Comparison of ENCODE assay signal across 9 mouse cellular contexts in the genomic region with DNA sequence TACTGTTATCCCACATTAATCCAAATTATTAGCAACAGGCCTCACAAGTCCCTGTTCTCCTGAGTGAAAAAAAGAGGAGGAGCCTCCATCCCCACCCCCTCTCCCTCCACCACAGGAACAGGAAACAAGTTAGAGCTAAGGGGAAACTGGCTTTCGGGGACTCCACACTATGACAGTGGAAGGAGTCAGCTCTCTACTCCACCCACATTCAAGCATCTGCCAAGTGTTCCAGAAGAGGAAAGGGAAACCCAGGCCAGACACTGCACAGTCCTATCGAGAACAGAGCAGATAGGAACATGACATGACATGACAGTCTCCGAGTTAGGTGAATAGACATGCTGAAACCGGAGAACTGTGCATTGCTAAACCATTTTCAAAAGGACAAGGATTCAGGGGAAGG.
DNase-seq lines count a peak whose midpoint lies in the region; ATAC-seq lines count a peak whose summit lies in the region.
"Had no signal": no experiment of that assay in that cellular context is flagged by ENCODE, and none has a peak within 500 bp of the region (broad histone marks: within the 10 kb centered on the region; RNA-seq: fewer than 3 reads in every experiment).

No protein-coding gene starts in this region.

- intact Hi-C loops in heart, postnatal 25 days (cut with DNase I): loop anchor here (2.0 kb wide), 1 partner anchor 14 kb away; no protein-coding TSS in a partner anchor

- no peak overlapping the region for H3K27ac ChIP-seq in embryonic facial prominence, embryonic 12.5 days
- H3K27ac ChIP-seq in liver, embryonic 16.5 days (ENCODE audit: low read length): no peak overlapping the region
- H3K27ac ChIP-seq in hindbrain, embryonic 10.5 days: no peak overlapping the region
- H3K27ac ChIP-seq: neural tube, embryonic 13.5 days had no signal

- H3K4me2 ChIP-seq in embryonic facial prominence, embryonic 12.5 days (replicated peaks): no peak overlapping the region
- no peak overlapping the region for H3K4me2 ChIP-seq in liver, embryonic 16.5 days (ENCODE audit: low read depth, low read length)
- H3K4me2 ChIP-seq: neural tube, embryonic 13.5 days had no signal

- no peak overlapping the region for H3K9ac ChIP-seq in embryonic facial prominence, embryonic 12.5 days
- no peak overlapping the region for H3K9ac ChIP-seq in liver, embryonic 16.5 days (ENCODE audit: low read depth, low read length)
- H3K9ac ChIP-seq: neural tube, embryonic 13.5 days had no signal

- no peak overlapping the region for H3K4me3 ChIP-seq in embryonic facial prominence, embryonic 12.5 days
- no peak overlapping the region for H3K4me3 ChIP-seq in liver, embryonic 16.5 days (ENCODE audit: low read depth, low read length)
- no peak overlapping the region for H3K4me3 ChIP-seq in hindbrain, embryonic 10.5 days
- H3K4me3 ChIP-seq: neural tube, embryonic 13.5 days had no signal

- peak; percentile 4 for DNase-seq in layer of hippocampus, adult 9-10 months (ENCODE audit: low spot score)
- DNase-seq in layer of hippocampus, adult 11-12 months (ENCODE audit: low spot score): no peak
- DNase-seq in heart, postnatal 25 days (ENCODE audit: low spot score): peak; percentile 55
- no peak for DNase-seq in cerebellum, postnatal 14 days
- DNase-seq in hindbrain, embryonic 10.5 days (ENCODE audit: low spot score): no peak
- DNase-seq in cerebellum, postnatal 25 days: no peak

- 21% methylated on average over 4 of the region's 4 CpGs for WGBS in embryonic facial prominence, embryonic 12.5 days
- WGBS in liver, embryonic 16.5 days (ENCODE audit: insufficient replicate concordance): 10% methylated on average over 4 of the region's 4 CpGs
- WGBS in hindbrain, embryonic 10.5 days: 46% methylated on average over 4 of the region's 4 CpGs

- ATAC-seq in embryonic facial prominence, embryonic 12.5 days (ENCODE audit: insufficient number of reproducible peaks, insufficient read depth, low FRiP score, low TSS enrichment): 0 out of 2 replicates have a peak, but pooled peaks have one; percentile 49
- peak; percentile 65; the same call in 1 of the 2 replicates for ATAC-seq in liver, embryonic 16.5 days (ENCODE audit: low read depth)

- no peaks in the 10 kb centered on the region for H3K9me3 ChIP-seq in embryonic facial prominence, embryonic 12.5 days
- no peaks in the 10 kb centered on the region for H3K9me3 ChIP-seq in liver, embryonic 16.5 days (replicated peaks; ENCODE audit: control insufficient read depth, low read length)
- no peaks in the 10 kb centered on the region for H3K9me3 ChIP-seq in hindbrain, embryonic 10.5 days
- H3K9me3 ChIP-seq: neural tube, embryonic 13.5 days had no signal

- H3K27me3 ChIP-seq in embryonic facial prominence, embryonic 12.5 days: no peaks in the 10 kb centered on the region
- H3K27me3 ChIP-seq in liver, embryonic 16.5 days (ENCODE audit: control insufficient read depth, insufficient read depth, low read depth, low read length): no peaks in the 10 kb centered on the region
- no peaks in the 10 kb centered on the region for H3K27me3 ChIP-seq in hindbrain, embryonic 10.5 days (ENCODE audit: insufficient read depth, poor library complexity, severe bottlenecking)
- H3K27me3 ChIP-seq: neural tube, embryonic 13.5 days had no signal

- H3K36me3 ChIP-seq in embryonic facial prominence, embryonic 12.5 days: peaks cover 11% of the 10 kb centered on the region; the same call in 1 of the 2 replicates
- no peaks in the 10 kb centered on the region; the same call in none of the 2 replicates for H3K36me3 ChIP-seq in liver, embryonic 16.5 days (ENCODE audit: control insufficient read depth, insufficient read depth)
- H3K36me3 ChIP-seq in hindbrain, embryonic 10.5 days: peaks cover 7% of the 10 kb centered on the region
- H3K36me3 ChIP-seq: neural tube, embryonic 13.5 days had no signal

- peaks cover 29% of the 10 kb centered on the region for H3K4me1 ChIP-seq in embryonic facial prominence, embryonic 12.5 days
- peaks cover 2% of the 10 kb centered on the region for H3K4me1 ChIP-seq in liver, embryonic 16.5 days (ENCODE audit: control insufficient read depth, low read depth, low read length)
- H3K4me1 ChIP-seq in hindbrain, embryonic 10.5 days (replicated peaks): peaks cover 21% of the 10 kb centered on the region

Comparison
In these comparisons a context has a peak if more than half of its experiments do, and no peak if none do; other contexts are left out.
1. DNase-seq: peak in layer of hippocampus, adult 9-10 months (single experiment) and heart, postnatal 25 days (single experiment); none in layer of hippocampus, adult 11-12 months (single experiment), cerebellum, postnatal 14 days (0 of 2), hindbrain, embryonic 10.5 days (single experiment) and cerebellum, postnatal 25 days (0 of 2).